Comparison of ENCODE assay signal across 15 mouse cellular contexts in the genomic region with DNA sequence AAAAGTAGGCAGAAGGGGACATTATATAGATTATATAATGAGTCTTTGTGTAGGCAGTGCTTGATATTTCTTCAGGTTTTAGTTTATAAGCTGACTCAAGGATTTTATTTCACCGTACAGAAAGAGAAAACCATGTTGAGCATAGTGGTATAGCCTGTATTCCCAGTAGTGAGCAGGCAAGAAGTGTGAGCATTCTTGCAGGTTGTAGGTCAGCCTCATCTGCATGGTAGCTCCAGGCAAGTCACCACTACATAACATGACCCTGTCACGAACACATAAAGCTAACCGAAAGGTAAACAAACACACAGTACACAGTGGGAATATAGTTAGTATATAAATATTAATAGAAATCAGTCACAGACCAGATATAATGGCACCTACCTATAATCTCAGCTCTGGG. TPM values are rescaled to one million over a fixed set of nuclear protein-coding genes. Genes with fewer than 3 reads are reported as not detected.
DNase-seq lines count a peak whose midpoint lies in the region; ATAC-seq and TF ChIP-seq lines count a peak whose summit lies in the region.
"Had no signal": no experiment of that assay in that cellular context is flagged by ENCODE, and none has a peak within 500 bp of the region (broad histone marks: within the 10 kb centered on the region; RNA-seq: fewer than 3 reads in every experiment).

No protein-coding gene starts in this region.

- 51% methylated on average over 3 of the region's 3 CpGs for WGBS in forebrain, embryonic 15.5 days
- WGBS in midbrain, embryonic 11.5 days = 53% methylated on average over 3 of the region's 3 CpGs
- 68% methylated on average over 3 of the region's 3 CpGs for WGBS in stomach, postnatal 0 days

- no peaks in the 10 kb centered on the region for H3K9me3 ChIP-seq in forebrain, embryonic 15.5 days
- H3K9me3 ChIP-seq in midbrain, embryonic 11.5 days (ENCODE audit: control insufficient read depth, low read length) = no peaks in the 10 kb centered on the region
- H3K9me3 ChIP-seq in stomach, postnatal 0 days (ENCODE audit: control insufficient read depth, low read length) = no peaks in the 10 kb centered on the region
- H3K9me3 ChIP-seq: heart, embryonic 12.5 days; limb, embryonic 15.5 days; stomach, embryonic 15.5 days had no signal

- no peak overlapping the region for H3K4me3 ChIP-seq in left cerebral cortex, adult 2 months
- no peak overlapping the region for H3K4me3 ChIP-seq in forebrain, embryonic 15.5 days
- H3K4me3 ChIP-seq in midbrain, embryonic 11.5 days (ENCODE audit: low read depth, low read length) = no peak overlapping the region
- no peak overlapping the region for H3K4me3 ChIP-seq in stomach, postnatal 0 days (ENCODE audit: low read depth, low read length)
- H3K4me3 ChIP-seq: heart, embryonic 12.5 days; limb, embryonic 15.5 days; stomach, embryonic 15.5 days had no signal

- H3K4me2 ChIP-seq in forebrain, embryonic 15.5 days (replicated peaks) = no peak overlapping the region
- H3K4me2 ChIP-seq in midbrain, embryonic 11.5 days = peak overlapping the region; percentile 6; the same call in 1 of the 2 replicates
- no peak overlapping the region for H3K4me2 ChIP-seq in stomach, postnatal 0 days (replicated peaks; ENCODE audit: low read depth)
- H3K4me2 ChIP-seq: heart, embryonic 12.5 days; limb, embryonic 15.5 days; stomach, embryonic 15.5 days had no signal

- no peak for TF ChIP-seq EP300 in stomach, postnatal 0 days (optimal IDR thresholded peaks at IDR 0.05)

- no peaks in the 10 kb centered on the region for H3K27me3 ChIP-seq in forebrain, embryonic 15.5 days
- H3K27me3 ChIP-seq in midbrain, embryonic 11.5 days (ENCODE audit: control insufficient read depth, insufficient read depth, low read length) = no peaks in the 10 kb centered on the region
- H3K27me3 ChIP-seq in stomach, postnatal 0 days (ENCODE audit: control insufficient read depth, insufficient read depth, low read length) = no peaks in the 10 kb centered on the region
- H3K27me3 ChIP-seq: heart, embryonic 12.5 days; limb, embryonic 15.5 days; stomach, embryonic 15.5 days had no signal

- no peak for TF ChIP-seq CTCF in left cerebral cortex, adult 2 months (IDR thresholded peaks at IDR 0.05)
- no peak for TF ChIP-seq CTCF in stomach, postnatal 0 days (IDR thresholded peaks at IDR 0.05; ENCODE audit: low read depth)

- H3K36me3 ChIP-seq in forebrain, embryonic 15.5 days = no peaks in the 10 kb centered on the region
- no peaks in the 10 kb centered on the region for H3K36me3 ChIP-seq in midbrain, embryonic 11.5 days (ENCODE audit: control insufficient read depth, insufficient read depth, low read length)
- no peaks in the 10 kb centered on the region for H3K36me3 ChIP-seq in stomach, postnatal 0 days (ENCODE audit: control insufficient read depth, insufficient read depth, low read length)
- H3K36me3 ChIP-seq: heart, embryonic 12.5 days; limb, embryonic 15.5 days; stomach, embryonic 15.5 days had no signal

- peak overlapping the region; percentile 68 for H3K27ac ChIP-seq in left cerebral cortex, adult 2 months
- peak overlapping the region; percentile 71 for H3K27ac ChIP-seq in forebrain, embryonic 15.5 days (replicated peaks)
- peak overlapping the region; percentile 78 for H3K27ac ChIP-seq in midbrain, embryonic 11.5 days (ENCODE audit: low read depth, low read length)
- H3K27ac ChIP-seq in stomach, postnatal 0 days (replicated peaks) = no peak overlapping the region
- H3K27ac ChIP-seq: limb, embryonic 15.5 days; stomach, embryonic 15.5 days had no signal

- 0 out of 2 replicates have a peak overlapping the region, but pooled peaks have one; percentile 2 for H3K9ac ChIP-seq in forebrain, embryonic 15.5 days (replicated peaks)
- H3K9ac ChIP-seq in midbrain, embryonic 11.5 days (ENCODE audit: low read length) = no peak overlapping the region
- no peak overlapping the region for H3K9ac ChIP-seq in stomach, postnatal 0 days (ENCODE audit: low read length)
- H3K9ac ChIP-seq: heart, embryonic 12.5 days; limb, embryonic 15.5 days; liver, postnatal 0 days; stomach, embryonic 15.5 days had no signal

- no peak for ATAC-seq in forebrain, embryonic 15.5 days (replicated peaks)
- peak; percentile 73; the same call in 1 of the 2 replicates for ATAC-seq in midbrain, embryonic 11.5 days (ENCODE audit: low FRiP score)
- 0 out of 2 replicates have a peak, but pooled peaks have one; percentile 24 for ATAC-seq in stomach, postnatal 0 days (ENCODE audit: low FRiP score, low TSS enrichment)
- ATAC-seq: liver, postnatal 0 days had no signal

- no peak for DNase-seq in left cerebral cortex, adult 2 months (ENCODE audit: extremely low spot score in 1 of 2, low spot score in 2 of 2)
- DNase-seq in left cerebral cortex, postnatal 36 days (ENCODE audit: low spot score in 2 of 2) = no peak
- DNase-seq in midbrain, embryonic 11.5 days (ENCODE audit: low spot score, missing footprints) = peak; percentile 79
- no peak for DNase-seq in stomach, postnatal 0 days (ENCODE audit: low spot score)
- DNase-seq in lung, postnatal 14 days = no peak
- no peak for DNase-seq in adipocyte (ENCODE audit: low spot score)
- DNase-seq in cerebellum, adult 9-10 months = no peak
- DNase-seq: kidney, adult 18-20 months; kidney, postnatal 10 days; liver, postnatal 0 days; right cerebral cortex, postnatal 14 days had no signal

- intact Hi-C loops in left cerebral cortex, adult 2 months (cut with DNase I) = loop anchor here (2.0 to 10.0 kb wide), 2 partner anchors 46 to 210 kb away; a partner anchor contains a TSS
- intact Hi-C loops in left cerebral cortex, postnatal 36 days (cut with DNase I) = loop anchor here (5.0 kb wide), 1 partner anchor 98 kb away; no protein-coding TSS in a partner anchor

- H3K4me1 ChIP-seq in forebrain, embryonic 15.5 days = peaks cover 17% of the 10 kb centered on the region
- peaks cover 19% of the 10 kb centered on the region for H3K4me1 ChIP-seq in midbrain, embryonic 11.5 days (ENCODE audit: control insufficient read depth, insufficient read depth, low read length)
- no peaks in the 10 kb centered on the region for H3K4me1 ChIP-seq in stomach, postnatal 0 days (replicated peaks; ENCODE audit: control insufficient read depth, insufficient read depth)
- H3K4me1 ChIP-seq: heart, embryonic 12.5 days; stomach, embryonic 15.5 days had no signal

RNA-seq across cellular contexts. Expression of a gene that starts 47.2 kb away (rescaled TPM):
- total RNA-seq in left cerebral cortex, adult 2 months (2021) = 100 to 1,000 TPM; 137 to 141 TPM
- total RNA-seq in left cerebral cortex, postnatal 36 days (2021) = 100 to 1,000 TPM; 122 to 136 TPM
- polyA plus RNA-seq in forebrain, embryonic 15.5 days (2015; fragmentation: Nextera tagmentation; extraction: Ambion mirVana) = 12.9 and 13.0 TPM in 2 replicates
- polyA plus RNA-seq in midbrain, embryonic 11.5 days (2014; fragmentation: Nextera tagmentation; extraction: Ambion mirVana) = 11.3 and 11.8 TPM in 2 replicates
- 51.9 and 54.6 TPM in 2 replicates for polyA plus RNA-seq in stomach, postnatal 0 days (2015; fragmentation: Nextera tagmentation; extraction: Ambion mirVana)
